Mouse (Mus musculus): ENCODE data around the gene Rgp1.

GRCm38 (mm10) chr4:43630671-43631045, 52.1 kb downstream of the Rgp1 start:
- TF ChIP-seq REST (IDR thresholded peaks at IDR 0.05; ENCODE audit: insufficient read depth, insufficient read length) = no peak
- TF ChIP-seq POLR2A (IDR thresholded peaks at IDR 0.05; ENCODE audit: insufficient read length, low read depth) = no peak
- TF ChIP-seq MYOD1 (IDR thresholded peaks at IDR 0.05; ENCODE audit: control insufficient read depth in 1 of 3, insufficient read length in 2 of 3, low read depth in 2 of 3) = no peak
- TF ChIP-seq MYOG (IDR thresholded peaks at IDR 0.05; ENCODE audit: control insufficient read depth in 1 of 3, insufficient read depth in 1 of 3, insufficient read length in 2 of 3, low read depth in 2 of 3) = no peak
- no peak for TF ChIP-seq POLR2AphosphoS2 (IDR thresholded peaks at IDR 0.05; ENCODE audit: insufficient read length, low read depth)
- TF ChIP-seq USF1 (IDR thresholded peaks at IDR 0.05; ENCODE audit: low read depth) = no peak

Measured in myocyte (in vitro differentiated cells).